Mouse (Mus musculus) activated CD4-positive, CD25-positive, alpha-beta regulatory T cell, adult 9 weeks (primary cell): ENCODE measurements around the gene Tnfrsf23. TPM values are rescaled to one million over a fixed set of nuclear protein-coding genes. Genes with fewer than 3 reads are reported as not detected.

Source experiments
- polyA plus RNA-seq: library from polyadenylated mRNA; unstranded; fragments of 100-300 nt; shearing (Covaris generic); gene quantifications from one replicate; pipeline ENCODE4 v1.2.1, GENCODE M21; 2017

The Tnfrsf23 gene
- 5.0 TPM for polyA plus RNA-seq

GRCm38 (mm10) chr7:143685359-143686067 is at the start of gene Tnfrsf23:
Tnfrsf23 (minus strand) TSS chr7:143685872.

GRCm38 (mm10) chr7:143649034-143649768 is 36.5 kb downstream of the Tnfrsf23 start, which contains the start of gene Tnfrsf22:
Tnfrsf22 (minus strand) TSS chr7:143649661.

GRCm38 (mm10) chr7:143628540-143628939 is 57.1 kb downstream of the Tnfrsf23 start, which contains the start of gene Tnfrsf26:
Tnfrsf26 (minus strand) TSS chr7:143628722.

Other genes starting within 250 kb of the Tnfrsf23 start
- 0.57 TPM for gene Cdkn1c, start 224.8 kb downstream of the Tnfrsf23 start, polyA plus RNA-seq
- 0.27 TPM for gene Slc22a18, start 212.1 kb downstream of the Tnfrsf23 start, polyA plus RNA-seq
- not detected for gene Phlda2, start 182.7 kb downstream of the Tnfrsf23 start, polyA plus RNA-seq
- 302 TPM for gene Nap1l4, start 136.8 kb downstream of the Tnfrsf23 start, polyA plus RNA-seq
- gene Cars, start 85.8 kb downstream of the Tnfrsf23 start, polyA plus RNA-seq = 40.0 TPM
- 28.8 TPM for gene Tnfrsf26, start 57.1 kb downstream of the Tnfrsf23 start, polyA plus RNA-seq
- 31.4 TPM for gene Tnfrsf22, start 36.2 kb downstream of the Tnfrsf23 start, polyA plus RNA-seq
- gene Osbpl5, start 71.1 kb upstream of the Tnfrsf23 start, polyA plus RNA-seq = 35.5 TPM
- gene Mrgprg, start 81.1 kb upstream of the Tnfrsf23 start, polyA plus RNA-seq = not detected
- gene Mrgpre, start 98.6 kb upstream of the Tnfrsf23 start, polyA plus RNA-seq = 9.0 TPM
- gene Nadsyn1, start 137.0 kb upstream of the Tnfrsf23 start, polyA plus RNA-seq = 21.9 TPM
- 46.9 TPM for gene Dhcr7, start 137.3 kb upstream of the Tnfrsf23 start, polyA plus RNA-seq
- gene Gm498, start 181.0 kb upstream of the Tnfrsf23 start, polyA plus RNA-seq = not detected